Mouse (Mus musculus): ENCODE data around the gene Tma7. TPM values are rescaled to one million over a fixed set of nuclear protein-coding genes. Genes with fewer than 3 reads are reported as not detected.

Gene Tma7
- total RNA-seq, 2 experiments from 2014 or later = 241 to 249 TPM

- intact Hi-C loops (cut with DNase I) = no loop called here
- DNase-seq = no peak
Observed at GRCm38 (mm10) chr9:109104083-109104482, 21.7 kb upstream of the Tma7 start.

- intact Hi-C loops (cut with DNase I) = no loop called here
- no peak for DNase-seq
Observed at GRCm38 (mm10) chr9:109103250-109103649, 20.9 kb upstream of the Tma7 start.

DNA sequence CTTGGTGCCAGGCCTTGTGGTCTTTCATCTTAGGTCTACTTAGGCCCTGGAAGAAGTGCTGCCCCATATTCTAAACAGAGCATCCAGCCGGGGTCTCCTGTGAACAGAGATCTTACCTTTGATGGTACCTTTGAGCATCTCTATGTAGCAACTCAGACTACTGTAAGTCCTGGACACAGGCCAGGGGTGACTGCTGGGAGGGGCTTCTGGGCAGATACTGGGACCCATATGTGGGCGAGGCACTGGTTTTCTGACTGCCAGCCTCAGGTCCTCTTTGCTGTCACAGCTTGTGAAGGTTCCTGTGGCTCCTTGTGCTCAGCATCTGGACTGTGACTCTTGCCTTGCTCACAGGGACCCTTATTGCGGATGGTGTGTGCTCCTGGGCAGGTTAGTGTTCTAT lies 20.2 kb upstream of the Tma7 start:
- DNase-seq = no peak
- intact Hi-C loops (cut with DNase I) = no loop called here

GRCm38 (mm10) chr9:109101933-109102445 lies 19.6 kb upstream of the Tma7 start:
- DNase-seq = no peak
- intact Hi-C loops (cut with DNase I) = no loop called here

DNA sequence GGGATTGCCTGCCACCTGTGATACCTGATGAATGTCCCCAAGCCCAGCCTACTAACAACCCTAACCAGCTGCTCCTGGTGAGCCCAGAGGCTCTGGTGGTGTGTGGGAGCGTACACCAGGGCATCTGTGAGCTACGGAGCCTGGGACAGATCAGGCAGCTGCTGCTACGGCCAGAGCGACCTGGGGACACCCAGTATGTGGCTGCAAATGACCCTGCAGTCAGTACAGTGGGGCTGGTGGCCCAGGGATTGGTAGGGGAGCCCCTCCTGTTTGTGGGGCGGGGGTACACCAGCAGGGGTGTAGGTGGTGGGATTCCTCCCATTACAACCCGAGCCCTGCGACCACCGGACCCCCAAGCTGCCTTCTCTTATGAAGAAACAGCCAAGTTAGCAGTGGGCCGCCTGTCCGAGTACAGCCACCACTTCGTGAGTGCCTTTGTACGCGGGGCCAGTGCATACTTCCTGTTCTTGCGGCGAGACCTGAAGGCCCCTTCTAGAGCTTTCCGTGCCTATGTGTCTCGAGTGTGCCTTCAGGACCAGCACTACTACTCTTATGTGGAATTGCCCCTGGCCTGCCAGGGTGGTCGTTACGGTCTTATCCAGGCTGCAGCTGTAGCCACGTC lies 18.0 kb upstream of the Tma7 start:
- intact Hi-C loops (cut with DNase I) = no loop called here
- no peak for DNase-seq

DNA sequence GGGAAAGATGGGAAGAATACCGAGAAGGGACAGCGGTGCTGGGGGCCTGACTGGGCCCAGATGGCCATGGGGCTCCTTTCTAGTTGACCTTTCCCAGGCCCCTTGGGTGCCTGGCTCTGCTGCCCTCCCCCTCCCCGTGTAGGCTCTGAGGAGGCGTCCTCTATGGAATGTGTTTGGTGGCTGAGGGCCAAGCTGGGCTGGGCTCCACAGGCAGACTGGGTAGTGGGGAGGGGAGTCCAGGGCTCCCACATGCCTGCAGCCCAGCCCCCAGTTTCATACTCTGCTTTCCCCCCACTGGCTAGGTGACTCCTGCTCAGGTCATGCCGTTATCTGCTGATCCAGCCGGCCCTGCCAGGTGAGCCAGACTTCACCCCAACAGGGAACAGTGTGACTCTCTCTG lies 16.6 kb upstream of the Tma7 start:
- intact Hi-C loops (cut with DNase I) = no loop called here
- DNase-seq = peak in 1 of 2 experiments; percentile 59

GRCm38 (mm10) chr9:109098366-109098765 lies 16.0 kb upstream of the Tma7 start:
- no peak for DNase-seq
- intact Hi-C loops (cut with DNase I) = no loop called here

DNA sequence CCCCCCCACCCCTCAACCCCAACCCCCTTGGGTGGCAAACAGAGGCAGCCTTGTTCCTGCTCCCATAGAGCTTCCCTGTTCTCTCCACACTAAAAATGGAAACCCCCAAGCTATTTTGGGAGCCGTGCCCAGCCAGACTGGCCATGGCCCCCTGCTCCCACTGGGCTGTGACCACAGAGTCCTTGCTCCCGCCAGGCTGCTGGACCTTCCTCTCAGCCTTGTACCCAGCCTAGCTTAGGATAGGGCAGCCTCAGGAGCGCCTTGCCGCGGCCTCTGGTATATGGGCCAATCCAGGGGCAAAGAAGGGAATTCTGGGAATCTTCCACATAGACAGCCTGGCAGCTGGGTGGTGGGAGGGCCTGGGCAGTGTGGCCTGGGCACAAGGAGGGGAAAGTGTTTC lies 15.4 kb upstream of the Tma7 start:
- DNase-seq = peak in 1 of 2 experiments; percentile 45
- intact Hi-C loops (cut with DNase I) = no loop called here

- no peak for DNase-seq
- intact Hi-C loops (cut with DNase I) = no loop called here
Observed at GRCm38 (mm10) chr9:109097291-109097690, 14.9 kb upstream of the Tma7 start.

- intact Hi-C loops (cut with DNase I) = no loop called here
- no peak for DNase-seq
Observed at GRCm38 (mm10) chr9:109096856-109097255, 14.5 kb upstream of the Tma7 start.

DNA sequence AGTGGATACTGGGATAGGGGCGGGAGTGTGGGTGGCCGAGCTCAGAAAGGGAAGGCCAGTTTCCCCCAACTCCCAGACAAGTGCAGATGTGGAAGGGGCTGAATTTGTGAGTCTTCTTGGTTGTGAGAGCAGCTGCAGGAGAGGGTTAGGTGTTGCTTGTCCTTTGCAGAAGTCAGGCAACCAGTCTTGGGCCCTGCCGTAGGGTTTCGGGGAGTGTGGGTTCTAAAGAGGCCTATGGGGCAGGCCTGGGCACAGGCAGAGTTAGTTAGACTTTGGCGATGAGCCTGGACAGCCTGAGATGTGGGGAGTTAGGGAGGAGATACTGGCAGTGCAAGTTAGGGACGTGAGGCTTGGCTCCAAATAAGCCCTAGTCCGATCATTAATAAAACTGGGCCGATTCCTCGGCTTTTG lies 13.9 kb upstream of the Tma7 start:
- no peak for DNase-seq
- intact Hi-C loops (cut with DNase I) = no loop called here

- intact Hi-C loops (cut with DNase I) = no loop called here
- peak; percentile 65 to 73 for DNase-seq
Observed at GRCm38 (mm10) chr9:109095137-109095982, 13.0 kb upstream of the Tma7 start, which contains the start of gene Plxnb1. Plxnb1 (plus strand) TSS chr9:109095389.

DNA sequence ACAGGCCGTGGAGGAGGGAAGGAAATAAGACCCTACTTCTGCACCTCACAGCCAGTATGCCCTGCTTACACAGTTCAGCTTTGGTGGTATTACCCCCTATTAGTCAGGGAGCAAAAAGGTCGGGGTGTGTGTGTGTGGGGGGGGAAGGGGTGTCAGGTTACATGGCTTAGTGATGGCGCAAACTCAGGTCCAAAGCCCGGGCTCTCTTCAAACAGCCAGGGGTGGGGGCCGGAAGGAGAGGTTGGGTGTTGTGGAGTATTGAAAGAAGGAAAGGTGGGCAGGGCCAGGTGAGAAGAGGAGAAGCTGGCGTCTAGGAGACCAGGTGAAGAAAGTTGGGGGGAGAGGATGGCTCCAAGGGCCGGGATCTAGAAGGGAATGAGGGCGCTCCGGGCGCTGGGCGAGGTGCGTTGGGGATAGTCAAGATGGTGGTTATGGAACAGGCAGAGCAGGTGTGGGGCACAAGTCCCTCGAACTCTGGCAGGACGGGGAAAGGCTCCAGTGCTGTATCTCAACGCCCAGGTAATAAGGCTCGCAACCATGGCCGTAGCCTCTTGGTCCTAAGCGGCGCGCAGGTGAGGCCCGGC lies 12.3 kb upstream of the Tma7 start:
- no peak for DNase-seq
- intact Hi-C loops (cut with DNase I) = no loop called here

- no peak for DNase-seq
- intact Hi-C loops (cut with DNase I) = no loop called here
Observed at GRCm38 (mm10) chr9:109093786-109094552, 11.6 kb upstream of the Tma7 start.

DNA sequence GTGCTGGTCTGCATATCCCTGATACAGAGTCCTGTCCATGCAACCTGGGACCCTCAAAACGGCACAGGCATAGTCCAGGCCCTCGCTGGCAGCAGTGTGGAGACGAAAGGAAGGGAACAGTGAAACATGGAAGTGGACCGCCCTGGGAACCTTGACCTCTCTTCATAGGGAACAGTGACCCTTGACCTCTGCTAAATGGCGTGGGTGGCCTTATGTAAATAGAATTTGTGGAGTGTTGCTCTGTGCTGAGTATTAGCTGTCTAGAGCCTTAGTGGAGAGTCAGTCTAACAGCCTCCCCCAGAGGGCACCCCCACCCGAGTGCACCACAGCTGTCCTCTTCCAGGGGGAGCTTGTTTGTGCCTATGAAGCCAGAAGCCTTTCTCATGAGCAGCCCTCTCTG lies 10.4 kb upstream of the Tma7 start:
- intact Hi-C loops (cut with DNase I) = no loop called here
- no peak for DNase-seq

DNA sequence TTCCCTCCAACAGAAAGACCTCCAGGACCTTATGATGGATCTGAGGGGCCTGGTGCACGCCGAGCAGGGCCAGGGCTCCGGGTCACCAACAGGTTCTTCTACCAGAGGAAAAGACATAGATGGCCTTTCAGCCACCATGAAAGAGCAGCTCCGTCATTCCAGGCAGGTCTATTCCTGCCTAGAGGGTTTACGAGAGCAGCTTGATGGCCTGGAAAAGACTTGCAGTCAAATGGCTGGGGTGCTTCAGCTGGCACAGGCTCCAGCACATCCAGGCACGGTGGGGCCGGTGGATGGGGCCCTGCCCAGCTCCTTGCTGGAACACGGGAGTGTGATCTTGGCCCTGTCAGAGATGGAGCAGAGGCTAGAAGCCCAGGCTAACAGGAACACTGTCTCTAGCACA lies 9.4 kb upstream of the Tma7 start:
- no peak for DNase-seq
- intact Hi-C loops (cut with DNase I) = no loop called here

- no peak for DNase-seq
- intact Hi-C loops (cut with DNase I) = no loop called here
Observed at GRCm38 (mm10) chr9:109090446-109090845, 8.1 kb upstream of the Tma7 start.

DNA sequence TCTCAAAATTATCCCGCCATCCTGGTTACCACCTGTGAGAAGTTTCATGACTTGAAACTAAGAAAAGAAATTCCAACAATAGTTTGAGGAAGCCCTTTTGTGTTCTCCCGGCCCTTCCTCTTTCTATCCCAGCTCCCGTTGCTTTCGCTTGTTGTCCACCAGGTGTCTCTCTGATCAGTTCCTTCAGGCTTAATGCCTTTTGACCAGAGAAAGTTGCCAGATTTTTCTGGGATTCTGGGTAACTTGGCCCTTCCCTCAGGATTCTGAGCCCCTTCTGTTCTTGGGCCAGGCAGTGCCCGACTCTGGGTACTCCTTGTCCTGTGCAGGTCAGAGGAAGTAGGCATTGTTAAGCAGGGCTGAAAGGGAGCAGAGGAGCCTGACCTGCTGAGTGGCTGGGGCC lies 5.6 kb upstream of the Tma7 start:
- intact Hi-C loops (cut with DNase I) = loop anchor here (1.0 kb wide), 1 partner anchor 34 kb away; no protein-coding TSS in a partner anchor
- peak; percentile 49 to 60 for DNase-seq

GRCm38 (mm10) chr9:109084922-109085321 lies 2.5 kb upstream of the Tma7 start:
- intact Hi-C loops (cut with DNase I) = no loop called here
- no peak for DNase-seq

DNA sequence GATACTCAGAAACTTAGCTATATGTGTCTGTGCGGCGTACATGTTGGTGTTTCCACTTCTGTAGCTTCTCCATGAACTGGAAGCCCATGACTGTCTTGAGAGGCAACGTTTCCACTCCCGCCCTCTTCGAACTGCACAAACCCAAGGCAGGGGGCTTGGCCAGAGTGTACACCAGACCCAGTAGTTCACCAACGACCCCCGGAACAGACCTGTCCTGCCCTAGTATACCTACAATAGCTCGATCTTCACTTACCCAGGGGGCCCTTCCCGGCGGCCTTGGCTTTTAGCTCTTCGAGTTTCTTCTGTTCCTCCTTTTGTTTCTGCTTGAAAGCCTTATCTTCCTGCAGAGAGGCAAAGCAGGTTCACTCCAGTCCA lies 651 bp downstream of the Tma7 start:
- DNase-seq = no peak
- intact Hi-C loops (cut with DNase I) = no loop called here

DNA sequence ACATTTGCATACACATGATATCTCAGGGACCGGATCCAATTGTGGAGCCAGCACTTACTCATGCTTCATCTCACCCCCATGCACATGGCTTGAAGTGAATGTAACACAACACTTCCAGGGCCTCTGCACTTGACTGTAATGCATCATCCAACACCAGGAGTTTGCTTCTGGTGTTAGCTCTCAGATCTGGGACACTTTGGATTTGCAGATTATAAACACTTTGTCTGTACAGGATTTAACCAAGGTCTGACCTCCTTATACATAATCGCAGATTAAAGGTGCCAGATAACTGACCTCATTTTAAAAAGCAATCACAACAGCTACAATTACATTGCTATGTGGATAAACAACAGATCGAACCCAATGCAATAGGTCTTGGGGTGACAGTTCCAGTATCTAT lies 1.9 kb downstream of the Tma7 start:
- intact Hi-C loops (cut with DNase I) = no loop called here
- no peak for DNase-seq

All from heart, postnatal 36 days (tissue).